Mouse (Mus musculus) limb, embryonic 15.5 days (tissue): ENCODE measurements at regions not wholly inside any gene's neighbourhood (a gene's known extent, or its start where the extent isn't known, plus 50 kb on each side); places are given as distances from the start of the nearest gene placed in this dataset.

Experiments
- ATAC-seq: fragments of 200-750 bp; cut with Nextera tagmentation; 2 replicates; pipeline ENCODE4 v1.8.0; 2017; ENCODE audit warnings: low read depth, moderate TSS enrichment; ENCODE audit not compliant: insufficient number of reproducible peaks, low FRiP score, low TSS enrichment
- H3K27ac ChIP-seq: fragments of 300-500 bp; sonication (generic); 2 replicates; pipeline ENCODE4 v1.5.1; 2015; ENCODE audit warnings: moderate library complexity, mild to moderate bottlenecking, inconsistent platforms
- H3K27me3 ChIP-seq: fragments of 300-500 bp; sonication (generic); 2 replicates; pipeline ENCODE4 v1.6.1; 2015; ENCODE audit warnings: inconsistent platforms
- H3K36me3 ChIP-seq: fragments of 300-500 bp; sonication (generic); 2 replicates; pipeline ENCODE4 v1.6.1; 2015; ENCODE audit warnings: inconsistent platforms
- H3K4me1 ChIP-seq: fragments of 300-500 bp; sonication (generic); 2 replicates; pipeline ENCODE4 v1.6.1; 2015; ENCODE audit warnings: inconsistent platforms
- H3K4me2 ChIP-seq: fragments of 300-500 bp; sonication (generic); 2 replicates; pipeline ENCODE4 v1.6.1; 2015; ENCODE audit warnings: mild to moderate bottlenecking, inconsistent platforms
- H3K4me3 ChIP-seq: fragments of 300-500 bp; sonication (generic); 2 replicates; pipeline ENCODE4 v1.5.1; 2015; ENCODE audit warnings: mild to moderate bottlenecking, inconsistent platforms
- H3K9ac ChIP-seq: fragments of 300-500 bp; sonication (generic); 2 replicates; pipeline ENCODE4 v1.6.1; 2015; ENCODE audit warnings: inconsistent platforms
- H3K9me3 ChIP-seq: fragments of 300-500 bp; sonication (generic); 2 replicates; pipeline ENCODE4 v1.6.1; 2016; ENCODE audit warnings: inconsistent platforms
- WGBS: fragments of 180-500 bp; shearing (Covaris S2); methylation state at CpG from one replicate; pipeline ENCODE4 v1.1.7; 2015; 5-methylcytosine and 5-hydroxymethylcytosine counted together

- no peak overlapping the region for H3K9ac ChIP-seq
- H3K27me3 ChIP-seq, result no peaks in the 10 kb centered on the region
- H3K36me3 ChIP-seq, result no peaks in the 10 kb centered on the region
- ATAC-seq, result no peak
- H3K9me3 ChIP-seq, result no peaks in the 10 kb centered on the region
- H3K27ac ChIP-seq, result no peak overlapping the region
- 81% methylated on average over 8 of the region's 8 CpGs for WGBS
- no peak overlapping the region for H3K4me3 ChIP-seq
- no peak overlapping the region for H3K4me2 ChIP-seq
- H3K4me1 ChIP-seq, result peaks cover 14% of the 10 kb centered on the region
These were observed 135.2 kb downstream of the Hhipl2 start for GRCm38 (mm10) chr1:183553219-183553618.

GRCm38 (mm10) chr1:183562853-183563252 lies 144.8 kb downstream of the Hhipl2 start:
- no peak overlapping the region for H3K9ac ChIP-seq
- no peaks in the 10 kb centered on the region for H3K9me3 ChIP-seq
- H3K4me3 ChIP-seq, result no peak overlapping the region
- H3K4me2 ChIP-seq, result no peak overlapping the region
- ATAC-seq, result no peak
- H3K36me3 ChIP-seq, result no peaks in the 10 kb centered on the region
- WGBS, result 82% methylated on average over 3 of the region's 3 CpGs
- no peaks in the 10 kb centered on the region for H3K4me1 ChIP-seq
- no peak overlapping the region for H3K27ac ChIP-seq
- no peaks in the 10 kb centered on the region for H3K27me3 ChIP-seq

- H3K27ac ChIP-seq, result no peak overlapping the region
- H3K9me3 ChIP-seq, result no peaks in the 10 kb centered on the region
- no peak overlapping the region for H3K4me3 ChIP-seq
- H3K4me2 ChIP-seq, result no peak overlapping the region
- no peak for ATAC-seq
- H3K27me3 ChIP-seq, result no peaks in the 10 kb centered on the region
- WGBS, result 59% methylated on average over 10 of the region's 10 CpGs
- no peak overlapping the region for H3K9ac ChIP-seq
- no peaks in the 10 kb centered on the region for H3K36me3 ChIP-seq
- 0 out of 2 replicates have a peak, but pooled peaks cover 4% of the 10 kb centered on the region for H3K4me1 ChIP-seq
These were observed 155.9 kb downstream of the Hhipl2 start for GRCm38 (mm10) chr1:183573621-183574585.

GRCm38 (mm10) chr1:183584861-183585260 lies 166.8 kb downstream of the Hhipl2 start:
- no peak overlapping the region for H3K4me3 ChIP-seq
- H3K27ac ChIP-seq, result no peak overlapping the region
- H3K9ac ChIP-seq, result no peak overlapping the region
- no peaks in the 10 kb centered on the region for H3K36me3 ChIP-seq
- H3K4me2 ChIP-seq, result no peak overlapping the region
- 64% methylated on average over 6 of the region's 6 CpGs for WGBS
- no peaks in the 10 kb centered on the region for H3K4me1 ChIP-seq
- H3K9me3 ChIP-seq, result no peaks in the 10 kb centered on the region
- no peak for ATAC-seq
- no peaks in the 10 kb centered on the region for H3K27me3 ChIP-seq

GRCm38 (mm10) chr1:183586406-183586805 lies 168.4 kb downstream of the Hhipl2 start:
- WGBS, result 79% methylated on average over 4 of the region's 4 CpGs
- Histone ChIP-seq H3K4me1 (no peaks in the 10 kb centered on the region), H3K27me3 (no peaks in the 10 kb centered on the region), H3K4me3 (no peak overlapping the region), H3K4me2 (no peak overlapping the region), H3K9ac (no peak overlapping the region), H3K9me3 (no peaks in the 10 kb centered on the region), H3K36me3 (no peaks in the 10 kb centered on the region), H3K27ac (no peak overlapping the region)
- no peak for ATAC-seq

GRCm38 (mm10) chr1:183595306-183595705 lies 177.3 kb downstream of the Hhipl2 start:
- Histone ChIP-seq H3K9me3 (no peaks in the 10 kb centered on the region), H3K27me3 (no peaks in the 10 kb centered on the region), H3K36me3 (no peaks in the 10 kb centered on the region), H3K4me3 (no peak overlapping the region), H3K4me2 (no peak overlapping the region), H3K27ac (no peak overlapping the region), H3K4me1 (no peaks in the 10 kb centered on the region), H3K9ac (no peak overlapping the region)
- no peak for ATAC-seq
- WGBS, result 66% methylated on average over 5 of the region's 5 CpGs

GRCm38 (mm10) chr1:183600466-183600865 lies 182.5 kb downstream of the Hhipl2 start:
- Histone ChIP-seq H3K4me3 (no peak overlapping the region), H3K4me2 (no peak overlapping the region), H3K27ac (no peak overlapping the region), H3K9ac (no peak overlapping the region), H3K4me1 (no peaks in the 10 kb centered on the region), H3K36me3 (no peaks in the 10 kb centered on the region), H3K9me3 (no peaks in the 10 kb centered on the region), H3K27me3 (no peaks in the 10 kb centered on the region)
- 75% methylated on average over 8 of the region's 8 CpGs for WGBS
- ATAC-seq, result no peak

- Histone ChIP-seq H3K4me3 (no peak overlapping the region), H3K9me3 (no peaks in the 10 kb centered on the region), H3K4me2 (no peak overlapping the region), H3K4me1 (peaks cover 19% of the 10 kb centered on the region), H3K36me3 (no peaks in the 10 kb centered on the region), H3K9ac (no peak overlapping the region), H3K27me3 (no peaks in the 10 kb centered on the region), H3K27ac (peak overlapping the region; percentile 62)
- WGBS, result 18% methylated on average over 8 of the region's 8 CpGs
- ATAC-seq, result peak; percentile 68; the same call in 1 of the 2 replicates
These were observed 194.1 kb downstream of the Hhipl2 start for GRCm38 (mm10) chr1:183611966-183612694.

GRCm38 (mm10) chr1:183619451-183620059 lies 201.5 kb downstream of the Hhipl2 start:
- no peak overlapping the region for H3K4me2 ChIP-seq
- H3K4me1 ChIP-seq, result no peaks in the 10 kb centered on the region
- H3K36me3 ChIP-seq, result no peaks in the 10 kb centered on the region
- H3K9me3 ChIP-seq, result no peaks in the 10 kb centered on the region
- no peaks in the 10 kb centered on the region for H3K27me3 ChIP-seq
- ATAC-seq, result no peak
- 80% methylated on average over 9 of the region's 9 CpGs for WGBS
- no peak overlapping the region for H3K4me3 ChIP-seq
- no peak overlapping the region for H3K27ac ChIP-seq
- H3K9ac ChIP-seq, result no peak overlapping the region

GRCm38 (mm10) chr1:183622341-183622740 lies 204.3 kb downstream of the Hhipl2 start:
- H3K9me3 ChIP-seq, result no peaks in the 10 kb centered on the region
- H3K36me3 ChIP-seq, result no peaks in the 10 kb centered on the region
- ATAC-seq, result no peak
- no peak overlapping the region for H3K4me3 ChIP-seq
- WGBS, result 47% methylated on average over 4 of the region's 4 CpGs
- no peak overlapping the region for H3K9ac ChIP-seq
- no peaks in the 10 kb centered on the region for H3K4me1 ChIP-seq
- no peak overlapping the region for H3K27ac ChIP-seq
- no peaks in the 10 kb centered on the region for H3K27me3 ChIP-seq
- no peak overlapping the region for H3K4me2 ChIP-seq

- WGBS, result 42% methylated on average over 1 of the region's 1 CpGs
These were observed 206.3 kb downstream of the Hhipl2 start for GRCm38 (mm10) chr1:183624266-183624665.

GRCm38 (mm10) chr1:183633810-183634209 lies 215.8 kb downstream of the Hhipl2 start:
- Histone ChIP-seq H3K4me2 (no peak overlapping the region), H3K36me3 (no peaks in the 10 kb centered on the region), H3K4me1 (no peaks in the 10 kb centered on the region), H3K27ac (no peak overlapping the region), H3K9ac (no peak overlapping the region), H3K4me3 (no peak overlapping the region), H3K9me3 (no peaks in the 10 kb centered on the region), H3K27me3 (no peaks in the 10 kb centered on the region)
- ATAC-seq, result no peak
- WGBS, result 81% methylated on average over 6 of the region's 6 CpGs

More at GRCm38 (mm10) chr1:183624266-183624665, 206.3 kb downstream of the Hhipl2 start:
- no peak for ATAC-seq
- Histone ChIP-seq H3K9me3 (no peaks in the 10 kb centered on the region), H3K4me2 (no peak overlapping the region), H3K9ac (no peak overlapping the region), H3K4me3 (no peak overlapping the region), H3K27ac (no peak overlapping the region), H3K4me1 (no peaks in the 10 kb centered on the region), H3K36me3 (no peaks in the 10 kb centered on the region), H3K27me3 (no peaks in the 10 kb centered on the region)
